Mouse (Mus musculus): Measurements from ENCODE around the gene Acss2.

The Acss2 gene

GRCm38 (mm10) chr2:155628519-155628918 is 110.8 kb downstream of the Acss2 start:
- DNase-seq (ENCODE audit: low spot score in 2 of 2), result no peak

GRCm38 (mm10) chr2:155629231-155629661 is 111.5 kb downstream of the Acss2 start:
- DNase-seq (ENCODE audit: low spot score in 2 of 2), result no peak

GRCm38 (mm10) chr2:155630153-155630552 is 112.4 kb downstream of the Acss2 start:
- DNase-seq (ENCODE audit: low spot score in 2 of 2), result no peak

- no peak for DNase-seq (ENCODE audit: low spot score in 2 of 2)
Measured at GRCm38 (mm10) chr2:155630590-155631416, 113.1 kb downstream of the Acss2 start.

GRCm38 (mm10) chr2:155632138-155632936 is 114.6 kb downstream of the Acss2 start:
- no peak for DNase-seq (ENCODE audit: low spot score in 2 of 2)

- DNase-seq (ENCODE audit: low spot score in 2 of 2), result no peak
Measured at GRCm38 (mm10) chr2:155633121-155633520, 115.4 kb downstream of the Acss2 start.

- DNase-seq (ENCODE audit: low spot score in 2 of 2), result no peak
Measured at GRCm38 (mm10) chr2:155633731-155634130, 116.0 kb downstream of the Acss2 start.

- DNase-seq (ENCODE audit: low spot score in 2 of 2), result no peak
Measured at GRCm38 (mm10) chr2:155634562-155634961, 116.8 kb downstream of the Acss2 start.

All from natural killer cell, adult 2 months (primary cell).